Mouse (Mus musculus) kidney, adult 10 weeks (tissue): ENCODE measurements around the gene Cyp4f15. TPM values are rescaled to one million over a fixed set of nuclear protein-coding genes. Genes with fewer than 3 reads are reported as not detected.

Experiments
- polyA plus RNA-seq: library from polyadenylated mRNA; stranded (reverse); fragments of 350-450 nt; fragmentation: Illumina TruSeq; extraction: RNeasy Lipid Tissue Mini Kit (QIAGEN cat#74804); gene quantifications from one replicate; pipeline ENCODE4 v1.2.3, GENCODE M21; 2014; ENCODE audit warnings: low read depth, low replicate concordance

Gene Cyp4f15
- polyA plus RNA-seq: not detected

GRCm38 (mm10) chr17:32685048-32685750 is at the start of gene Cyp4f15:
TSS of gene Cyp4f15 (plus strand) at chr17:32685627.

GRCm38 (mm10) chr17:32658712-32659111 is 26.7 kb upstream of the Cyp4f15 start, which contains the start of gene Cyp4f40:
TSS of gene Cyp4f40 (plus strand) at chr17:32658900.

Other genes with a start within 250 kb of the Cyp4f15 start
- gene Cyp4f39, start 232.9 kb upstream of the Cyp4f15 start, polyA plus RNA-seq: not detected
- 1.7 TPM for gene Cyp4f17, start 179.6 kb upstream of the Cyp4f15 start, polyA plus RNA-seq
- gene Cyp4f16, start 149.1 kb upstream of the Cyp4f15 start, polyA plus RNA-seq: 4.6 TPM
- not detected for gene Cyp4f37, start 64.3 kb upstream of the Cyp4f15 start, polyA plus RNA-seq
- not detected for gene Cyp4f40, start 26.7 kb upstream of the Cyp4f15 start, polyA plus RNA-seq
- gene Zfp871, start 102.7 kb downstream of the Cyp4f15 start, polyA plus RNA-seq: 102 TPM
- 0.97 TPM for gene Zfp811, start 124.3 kb downstream of the Cyp4f15 start, polyA plus RNA-seq
- gene Zfp799, start 144.6 kb downstream of the Cyp4f15 start, polyA plus RNA-seq: 14.9 TPM
- 8.4 TPM for gene Zfp870, start 206.0 kb downstream of the Cyp4f15 start, polyA plus RNA-seq
- gene Cyp4f14, start 231.7 kb downstream of the Cyp4f15 start, polyA plus RNA-seq: 2.1 TPM